Mouse (Mus musculus): ENCODE measurements around the gene Prss12.
"Not testable (repeated sequence)": the region's sequence is repeated elsewhere in the genome, so short reads cannot be mapped to it uniquely, and the experiment has no call there.

The Prss12 gene

GRCm38 (mm10) chr3:123476833-123477232 is 30.1 kb downstream of the Prss12 start:
- no peak for DNase-seq (ENCODE audit: low read depth, low spot score)

GRCm38 (mm10) chr3:123481266-123481665 is 34.6 kb downstream of the Prss12 start:
- DNase-seq (ENCODE audit: low read depth, low spot score), result no peak

- no peak for DNase-seq (ENCODE audit: low read depth, low spot score)
Measured at GRCm38 (mm10) chr3:123491814-123492213, 45.1 kb downstream of the Prss12 start.

- DNase-seq (ENCODE audit: low read depth, low spot score), result no peak
Measured at GRCm38 (mm10) chr3:123493163-123493562, 46.5 kb downstream of the Prss12 start.

- no peak for DNase-seq (ENCODE audit: low read depth, low spot score)
Measured at GRCm38 (mm10) chr3:123495088-123495487, 48.4 kb downstream of the Prss12 start.

GRCm38 (mm10) chr3:123498787-123499186 is 52.1 kb downstream of the Prss12 start:
- no peak for DNase-seq (ENCODE audit: low read depth, low spot score)

- DNase-seq (ENCODE audit: low read depth, low spot score), result not testable (repeated sequence)
Measured at GRCm38 (mm10) chr3:123501798-123502197, 55.1 kb downstream of the Prss12 start.

GRCm38 (mm10) chr3:123503943-123504342 is 57.2 kb downstream of the Prss12 start:
- DNase-seq (ENCODE audit: low read depth, low spot score), result no peak

- no peak for DNase-seq (ENCODE audit: low read depth, low spot score)
Measured at GRCm38 (mm10) chr3:123504783-123505182, 58.1 kb downstream of the Prss12 start.

- no peak for DNase-seq (ENCODE audit: low read depth, low spot score)
Measured at GRCm38 (mm10) chr3:123505778-123506667, 59.3 kb downstream of the Prss12 start.

- DNase-seq (ENCODE audit: low read depth, low spot score), result no peak
Measured at GRCm38 (mm10) chr3:123506699-123507662, 60.3 kb downstream of the Prss12 start.

- DNase-seq (ENCODE audit: low read depth, low spot score), result no peak
Measured at GRCm38 (mm10) chr3:123507663-123508055, 60.9 kb downstream of the Prss12 start.

GRCm38 (mm10) chr3:123508056-123508674 is 61.5 kb downstream of the Prss12 start:
- peak; percentile 98 for DNase-seq (ENCODE audit: low read depth, low spot score)

- DNase-seq (ENCODE audit: low read depth, low spot score), result peak; percentile 50
Measured at GRCm38 (mm10) chr3:123508675-123509376, 62.1 kb downstream of the Prss12 start.

GRCm38 (mm10) chr3:123511818-123512217 is 65.1 kb downstream of the Prss12 start:
- no peak for DNase-seq (ENCODE audit: low read depth, low spot score)

GRCm38 (mm10) chr3:123514886-123515285 is 68.2 kb downstream of the Prss12 start:
- no peak for DNase-seq (ENCODE audit: low read depth, low spot score)

GRCm38 (mm10) chr3:123515600-123516359 is 69.1 kb downstream of the Prss12 start:
- DNase-seq (ENCODE audit: low read depth, low spot score), result peak; percentile 26

GRCm38 (mm10) chr3:123516784-123517183 is 70.1 kb downstream of the Prss12 start:
- DNase-seq (ENCODE audit: low read depth, low spot score), result peak; percentile 30

GRCm38 (mm10) chr3:123526313-123527067 is 79.8 kb downstream of the Prss12 start:
- DNase-seq (ENCODE audit: low read depth, low spot score), result no peak
